ENCODE assay signal across 13 mouse cellular contexts in genomic region chr1:172319346-172319745, GRCm38 (mm10). TPM values are rescaled to one million over a fixed set of nuclear protein-coding genes. Genes with fewer than 3 reads are reported as not detected.
DNase-seq lines count a peak whose midpoint lies in the region; ATAC-seq and TF ChIP-seq lines count a peak whose summit lies in the region.
"Had no signal": no experiment of that assay in that cellular context is flagged by ENCODE, and none has a peak within 500 bp of the region (broad histone marks: within the 10 kb centered on the region; RNA-seq: fewer than 3 reads in every experiment).

No protein-coding gene starts in this region.

- peak; percentile 3; the same call in 1 of the 2 replicates for TF ChIP-seq POLR2A in cerebellum, adult 2 months (IDR thresholded peaks at IDR 0.05; ENCODE audit: borderline replicate concordance, insufficient read depth, low read length)

- no peak for ATAC-seq in midbrain, embryonic 11.5 days (ENCODE audit: low FRiP score)
- no peak for ATAC-seq in midbrain, embryonic 15.5 days (replicated peaks)
- no peak for ATAC-seq in forebrain, embryonic 16.5 days
- ATAC-seq in midbrain, embryonic 16.5 days: no peak

- H3K27ac ChIP-seq in cerebellum, adult 2 months (ENCODE audit: insufficient read depth, low read length): peak overlapping the region; percentile 66
- H3K27ac ChIP-seq in midbrain, embryonic 11.5 days (ENCODE audit: low read depth, low read length): peak overlapping the region; percentile 48; the same call in 1 of the 2 replicates
- no peak overlapping the region for H3K27ac ChIP-seq in midbrain, embryonic 15.5 days
- H3K27ac ChIP-seq in forebrain, embryonic 16.5 days (ENCODE audit: low read length): peak overlapping the region; percentile 80
- 0 out of 2 replicates have a peak overlapping the region, but pooled peaks have one; percentile 33 for H3K27ac ChIP-seq in midbrain, embryonic 16.5 days (ENCODE audit: low read length)
- H3K27ac ChIP-seq: heart, adult 2 months; limb, embryonic 13.5 days had no signal

- no peak overlapping the region for H3K9ac ChIP-seq in midbrain, embryonic 11.5 days (ENCODE audit: low read length)
- no peak overlapping the region for H3K9ac ChIP-seq in midbrain, embryonic 15.5 days
- H3K9ac ChIP-seq in forebrain, embryonic 16.5 days (replicated peaks; ENCODE audit: low read depth, low read length): no peak overlapping the region
- no peak overlapping the region for H3K9ac ChIP-seq in midbrain, embryonic 16.5 days (ENCODE audit: low read depth, low read length)
- H3K9ac ChIP-seq: limb, embryonic 13.5 days had no signal

- no peak overlapping the region for H3K4me3 ChIP-seq in cerebellum, adult 2 months (replicated peaks; ENCODE audit: insufficient read depth, low read depth, low read length)
- no peak overlapping the region for H3K4me3 ChIP-seq in midbrain, embryonic 11.5 days (ENCODE audit: low read depth, low read length)
- H3K4me3 ChIP-seq in midbrain, embryonic 15.5 days: no peak overlapping the region
- H3K4me3 ChIP-seq in forebrain, embryonic 16.5 days (replicated peaks; ENCODE audit: low read length): no peak overlapping the region
- H3K4me3 ChIP-seq in midbrain, embryonic 16.5 days (ENCODE audit: low read depth, low read length): no peak overlapping the region
- H3K4me3 ChIP-seq: heart, adult 2 months; limb, embryonic 13.5 days had no signal

- no peaks in the 10 kb centered on the region for H3K27me3 ChIP-seq in cerebellum, adult 2 months (ENCODE audit: control insufficient read depth, insufficient read depth, low read length)
- peaks cover 4% of the 10 kb centered on the region for H3K27me3 ChIP-seq in midbrain, embryonic 11.5 days (ENCODE audit: control insufficient read depth, insufficient read depth, low read length)
- no peaks in the 10 kb centered on the region for H3K27me3 ChIP-seq in midbrain, embryonic 15.5 days (replicated peaks)
- H3K27me3 ChIP-seq in forebrain, embryonic 16.5 days (replicated peaks; ENCODE audit: control insufficient read depth, insufficient read depth, low read length): no peaks in the 10 kb centered on the region
- no peaks in the 10 kb centered on the region for H3K27me3 ChIP-seq in midbrain, embryonic 16.5 days (ENCODE audit: control insufficient read depth, insufficient read depth, low read depth, low read length)

- 8% methylated on average over 7 of the region's 7 CpGs for WGBS in cerebellum, adult 2 months
- WGBS in midbrain, embryonic 11.5 days: 85% methylated on average over 7 of the region's 7 CpGs
- 86% methylated on average over 7 of the region's 7 CpGs for WGBS in midbrain, embryonic 15.5 days
- 65% methylated on average over 7 of the region's 7 CpGs for WGBS in forebrain, embryonic 16.5 days
- 70% methylated on average over 7 of the region's 7 CpGs for WGBS in midbrain, embryonic 16.5 days

- TF ChIP-seq CTCF in cerebellum, adult 2 months (IDR thresholded peaks at IDR 0.05; ENCODE audit: borderline replicate concordance, insufficient read depth, low read depth, low read length): no peak

- peaks cover 7% of the 10 kb centered on the region; the same call in 1 of the 2 replicates for H3K36me3 ChIP-seq in midbrain, embryonic 11.5 days (ENCODE audit: control insufficient read depth, insufficient read depth, low read length)
- no peaks in the 10 kb centered on the region for H3K36me3 ChIP-seq in midbrain, embryonic 15.5 days (replicated peaks)
- 0 out of 2 replicates have a peak, but pooled peaks cover 2% of the 10 kb centered on the region for H3K36me3 ChIP-seq in forebrain, embryonic 16.5 days (ENCODE audit: control insufficient read depth, insufficient read depth)
- no peaks in the 10 kb centered on the region; the same call in 1 of the 2 replicates for H3K36me3 ChIP-seq in midbrain, embryonic 16.5 days (ENCODE audit: control insufficient read depth, insufficient read depth, low read length)

- no peak overlapping the region for H3K4me2 ChIP-seq in midbrain, embryonic 11.5 days
- no peak overlapping the region for H3K4me2 ChIP-seq in midbrain, embryonic 15.5 days
- H3K4me2 ChIP-seq in forebrain, embryonic 16.5 days (ENCODE audit: low read length): no peak overlapping the region
- no peak overlapping the region for H3K4me2 ChIP-seq in midbrain, embryonic 16.5 days (ENCODE audit: low read length)
- H3K4me2 ChIP-seq: limb, embryonic 13.5 days had no signal

- no peaks in the 10 kb centered on the region for H3K9me3 ChIP-seq in midbrain, embryonic 11.5 days (ENCODE audit: control insufficient read depth, low read length)
- H3K9me3 ChIP-seq in midbrain, embryonic 15.5 days: no peaks in the 10 kb centered on the region
- no peaks in the 10 kb centered on the region for H3K9me3 ChIP-seq in forebrain, embryonic 16.5 days (ENCODE audit: control insufficient read depth, low read length)
- no peaks in the 10 kb centered on the region for H3K9me3 ChIP-seq in midbrain, embryonic 16.5 days (replicated peaks; ENCODE audit: control insufficient read depth, low read length, poor library complexity, severe bottlenecking)
- H3K9me3 ChIP-seq: limb, embryonic 13.5 days had no signal

- peak in 1 of 2 experiments; percentile 63 for DNase-seq in cerebellum, adult 2 months
- no peak for DNase-seq in cerebellum, adult 11 months
- DNase-seq in midbrain, embryonic 11.5 days (ENCODE audit: low spot score, missing footprints): no peak
- no peak for DNase-seq in Muller cell, postnatal 12 days (ENCODE audit: inconsistent ontology term)
- no peak for DNase-seq in spleen, adult 12 weeks (ENCODE audit: low spot score)
- DNase-seq: heart, adult 2 months; heart, postnatal 4 days; lung, adult 2 months had no signal

- H3K4me1 ChIP-seq in cerebellum, adult 2 months (ENCODE audit: control insufficient read depth, insufficient read depth, low read length): peaks cover 60% of the 10 kb centered on the region
- H3K4me1 ChIP-seq in midbrain, embryonic 11.5 days (ENCODE audit: control insufficient read depth, insufficient read depth, low read length): peaks cover 26% of the 10 kb centered on the region
- peaks cover 17% of the 10 kb centered on the region for H3K4me1 ChIP-seq in midbrain, embryonic 15.5 days
- H3K4me1 ChIP-seq in forebrain, embryonic 16.5 days (replicated peaks; ENCODE audit: control insufficient read depth, insufficient read depth, low read length): peaks cover 45% of the 10 kb centered on the region
- H3K4me1 ChIP-seq in midbrain, embryonic 16.5 days (ENCODE audit: control insufficient read depth, insufficient read depth, low read length): peaks cover 5% of the 10 kb centered on the region; the same call in 1 of the 2 replicates

RNA-seq across cellular contexts. Expression of gene Kcnj9, which starts 9.8 kb away (rescaled TPM):
- 116 and 130 TPM in 2 replicates for polyA plus RNA-seq in cerebellum, adult 2 months (2012; rRNA removed)
- polyA plus RNA-seq in midbrain, embryonic 11.5 days (2014; fragmentation: Nextera tagmentation; extraction: Ambion mirVana): 0.37 and 0.43 TPM in 2 replicates
- 5.6 and 5.9 TPM in 2 replicates for polyA plus RNA-seq in midbrain, embryonic 15.5 days (2015; fragmentation: Nextera tagmentation; extraction: Ambion mirVana)
- 2.6 and 4.2 TPM in 2 replicates for polyA plus RNA-seq in forebrain, embryonic 16.5 days (2015; fragmentation: Nextera tagmentation; extraction: Ambion mirVana)
- polyA plus RNA-seq in midbrain, embryonic 16.5 days (2015; fragmentation: Nextera tagmentation; extraction: Ambion mirVana): 7.7 and 7.8 TPM in 2 replicates
- polyA plus RNA-seq: kidney, embryonic 14.5 days; lung, adult 2 months had no signal

RNA-seq across cellular contexts. Expression of gene Atp1a2, which starts 21.5 kb away (rescaled TPM):
- 535 and 584 TPM in 2 replicates for polyA plus RNA-seq in cerebellum, adult 2 months (2012; rRNA removed)
- 1.4 and 1.9 TPM in 2 replicates for polyA plus RNA-seq in midbrain, embryonic 11.5 days (2014; fragmentation: Nextera tagmentation; extraction: Ambion mirVana)
- 56.5 and 63.1 TPM in 2 replicates for polyA plus RNA-seq in midbrain, embryonic 15.5 days (2015; fragmentation: Nextera tagmentation; extraction: Ambion mirVana)
- 42.4 and 47.1 TPM in 2 replicates for polyA plus RNA-seq in forebrain, embryonic 16.5 days (2015; fragmentation: Nextera tagmentation; extraction: Ambion mirVana)
- polyA plus RNA-seq in midbrain, embryonic 16.5 days (2015; fragmentation: Nextera tagmentation; extraction: Ambion mirVana): 53.2 and 69.0 TPM in 2 replicates

RNA-seq across cellular contexts. Expression of gene Kcnj10, which starts 21.7 kb away (rescaled TPM):
- polyA plus RNA-seq in cerebellum, adult 2 months (2012; rRNA removed): 141 and 174 TPM in 2 replicates
- polyA plus RNA-seq in midbrain, embryonic 11.5 days (2014; fragmentation: Nextera tagmentation; extraction: Ambion mirVana): 0.75 TPM in 2 replicates
- polyA plus RNA-seq in midbrain, embryonic 15.5 days (2015; fragmentation: Nextera tagmentation; extraction: Ambion mirVana): 1.8 TPM in 2 replicates
- 2.1 and 2.2 TPM in 2 replicates for polyA plus RNA-seq in forebrain, embryonic 16.5 days (2015; fragmentation: Nextera tagmentation; extraction: Ambion mirVana)
- 1.5 and 2.5 TPM in 2 replicates for polyA plus RNA-seq in midbrain, embryonic 16.5 days (2015; fragmentation: Nextera tagmentation; extraction: Ambion mirVana)

RNA-seq across cellular contexts. Expression of gene Pigm, which starts 57.0 kb away (rescaled TPM):
- 7.5 and 7.9 TPM in 2 replicates for polyA plus RNA-seq in cerebellum, adult 2 months (2012; rRNA removed)
- polyA plus RNA-seq in midbrain, embryonic 11.5 days (2014; fragmentation: Nextera tagmentation; extraction: Ambion mirVana): 11.0 and 12.2 TPM in 2 replicates
- polyA plus RNA-seq in midbrain, embryonic 15.5 days (2015; fragmentation: Nextera tagmentation; extraction: Ambion mirVana): 4.0 and 4.1 TPM in 2 replicates
- 4.5 and 4.7 TPM in 2 replicates for polyA plus RNA-seq in forebrain, embryonic 16.5 days (2015; fragmentation: Nextera tagmentation; extraction: Ambion mirVana)
- 3.4 and 3.5 TPM in 2 replicates for polyA plus RNA-seq in midbrain, embryonic 16.5 days (2015; fragmentation: Nextera tagmentation; extraction: Ambion mirVana)

RNA-seq across cellular contexts. Expression of gene Igsf8, which starts 57.9 kb away (rescaled TPM):
- 254 and 269 TPM in 2 replicates for polyA plus RNA-seq in cerebellum, adult 2 months (2012; rRNA removed)
- 47.2 and 55.1 TPM in 2 replicates for polyA plus RNA-seq in midbrain, embryonic 11.5 days (2014; fragmentation: Nextera tagmentation; extraction: Ambion mirVana)
- 66.2 and 77.2 TPM in 2 replicates for polyA plus RNA-seq in midbrain, embryonic 15.5 days (2015; fragmentation: Nextera tagmentation; extraction: Ambion mirVana)
- 136 and 152 TPM in 2 replicates for polyA plus RNA-seq in forebrain, embryonic 16.5 days (2015; fragmentation: Nextera tagmentation; extraction: Ambion mirVana)
- polyA plus RNA-seq in midbrain, embryonic 16.5 days (2015; fragmentation: Nextera tagmentation; extraction: Ambion mirVana): 63.9 and 64.0 TPM in 2 replicates

Comparison
In these comparisons a context has a peak if more than half of its experiments do, and no peak if none do; other contexts are left out.
1. RNA of gene Atp1a2, which starts 21.5 kb away (polyA plus RNA-seq): 535 to 584 TPM in cerebellum, adult 2 months, 53.2 to 69.0 TPM in midbrain, embryonic 16.5 days, 56.5 to 63.1 TPM in midbrain, embryonic 15.5 days and 42.4 to 47.1 TPM in forebrain, embryonic 16.5 days; 1.4 to 1.9 TPM in midbrain, embryonic 11.5 days; every median in the first group is over 10 times any median in the second.
2. RNA of gene Kcnj9, which starts 9.8 kb away (polyA plus RNA-seq): 116 to 130 TPM in cerebellum, adult 2 months; 7.7 to 7.8 TPM in midbrain, embryonic 16.5 days, 5.6 to 5.9 TPM in midbrain, embryonic 15.5 days, 2.6 to 4.2 TPM in forebrain, embryonic 16.5 days and 0.37 to 0.43 TPM in midbrain, embryonic 11.5 days; every median in the first group is over 10 times any median in the second.
3. RNA of gene Kcnj10, which starts 21.7 kb away (polyA plus RNA-seq): 141 to 174 TPM in cerebellum, adult 2 months; 1.5 to 2.5 TPM in midbrain, embryonic 16.5 days, 2.1 to 2.2 TPM in forebrain, embryonic 16.5 days, 1.8 TPM in midbrain, embryonic 15.5 days and 0.75 TPM in midbrain, embryonic 11.5 days; every median in the first group is over 10 times any median in the second.